ENCODE assay signal across 17 mouse cellular contexts in the genomic region with DNA sequence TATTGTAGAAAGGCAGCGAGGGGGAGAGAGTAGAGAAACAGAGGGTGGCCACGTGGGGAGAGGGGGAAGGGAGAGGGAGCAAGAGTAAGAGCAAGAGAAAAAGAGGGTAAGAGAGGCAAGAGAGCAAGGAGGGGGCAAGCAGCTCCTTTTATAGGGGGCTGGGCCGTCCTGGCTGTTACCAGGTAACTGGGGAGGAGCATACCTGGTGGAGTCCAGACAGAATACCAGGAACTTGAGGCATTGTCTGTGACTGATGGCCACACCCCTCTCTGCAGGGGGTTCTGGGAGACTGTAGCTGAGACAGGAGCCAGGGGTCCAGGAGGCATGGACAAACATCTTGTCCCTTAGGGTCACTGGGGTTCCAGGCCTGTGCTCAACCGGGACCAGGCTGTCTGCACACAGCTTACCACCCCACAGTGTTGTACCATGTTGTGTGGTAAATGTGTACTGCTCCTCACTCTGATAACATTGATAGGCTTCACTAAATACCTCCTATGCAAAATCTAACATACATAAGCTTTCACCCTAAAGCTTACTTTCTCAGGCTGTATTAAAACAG. TPM values are rescaled to one million over a fixed set of nuclear protein-coding genes. Genes with fewer than 3 reads are reported as not detected.
DNase-seq lines count a peak whose midpoint lies in the region; ATAC-seq and TF ChIP-seq lines count a peak whose summit lies in the region.
"Had no signal": no experiment of that assay in that cellular context is flagged by ENCODE, and none has a peak within 500 bp of the region (broad histone marks: within the 10 kb centered on the region; RNA-seq: fewer than 3 reads in every experiment).

No protein-coding gene starts in this region.

- no peak overlapping the region for H3K9ac ChIP-seq in heart, embryonic 13.5 days
- H3K9ac ChIP-seq in lung, embryonic 14.5 days: no peak overlapping the region
- H3K9ac ChIP-seq in ES-Bruce4 (ENCODE audit: low read depth, poor library complexity, severe bottlenecking) (no peak overlapping the region), ES-E14 (ENCODE audit: insufficient read depth, low read depth, low read length, poor library complexity, severe bottlenecking) (no peak overlapping the region)
- H3K9ac ChIP-seq: liver, embryonic 15.5 days had no signal

- H3K27me3 ChIP-seq in heart, embryonic 13.5 days (replicated peaks): no peaks in the 10 kb centered on the region
- no peaks in the 10 kb centered on the region for H3K27me3 ChIP-seq in lung, embryonic 14.5 days (ENCODE audit: insufficient read depth, low read length)
- no peaks in the 10 kb centered on the region for H3K27me3 ChIP-seq in ES-Bruce4 (ENCODE audit: control insufficient read depth, insufficient read depth, low read length, poor library complexity, severe bottlenecking)
- H3K27me3 ChIP-seq: liver, embryonic 15.5 days had no signal

- TF ChIP-seq POLR2A in ES-Bruce4 (IDR thresholded peaks at IDR 0.05; ENCODE audit: insufficient read depth, low read length): no peak

- H3K9me3 ChIP-seq in heart, embryonic 13.5 days: no peaks in the 10 kb centered on the region
- H3K9me3 ChIP-seq in lung, embryonic 14.5 days (ENCODE audit: low read depth, low read length): no peaks in the 10 kb centered on the region
- H3K9me3 ChIP-seq in ES-Bruce4 (replicated peaks; ENCODE audit: control insufficient read depth, insufficient read depth, low read length, poor library complexity, severe bottlenecking) (no peaks in the 10 kb centered on the region), ES-E14 (ENCODE audit: control insufficient read depth, insufficient read depth, low read depth, low read length) (no peaks in the 10 kb centered on the region)
- H3K9me3 ChIP-seq: liver, embryonic 15.5 days had no signal

- in situ Hi-C loops in ES-E14 (cut with MboI; ENCODE audit: low sequenced_read_pairs in 2 of 2, unreplicated experiment in 2 of 2): no loop called here

- H3K4me2 ChIP-seq in heart, embryonic 13.5 days: no peak overlapping the region
- H3K4me2 ChIP-seq in lung, embryonic 14.5 days: no peak overlapping the region
- H3K4me2 ChIP-seq: liver, embryonic 15.5 days had no signal

- WGBS in heart, embryonic 13.5 days: 66% methylated on average over 4 of the region's 4 CpGs
- WGBS in lung, embryonic 14.5 days: 68% methylated on average over 4 of the region's 4 CpGs

- 0 out of 2 replicates have a peak, but pooled peaks have one; percentile 10 for TF ChIP-seq EP300 in ES-Bruce4 (IDR thresholded peaks at IDR 0.05; ENCODE audit: insufficient read depth, low read depth, low read length)

- no peak overlapping the region for H3K4me3 ChIP-seq in heart, embryonic 13.5 days
- no peak overlapping the region for H3K4me3 ChIP-seq in lung, embryonic 14.5 days (ENCODE audit: low read depth, low read length)
- no peak overlapping the region for H3K4me3 ChIP-seq in ES-Bruce4 (ENCODE audit: low read depth, low read length)
- H3K4me3 ChIP-seq in ES-E14 (ENCODE audit: insufficient read depth in 1 of 2, low read depth in 1 of 2, low read length in 2 of 2, poor library complexity in 1 of 2, severe bottlenecking in 1 of 2): peak overlapping the region in 1 of 2 experiments; percentile 42; a peak in 2 of 4 replicates
- H3K4me3 ChIP-seq: liver, embryonic 15.5 days had no signal

- no peak for DNase-seq in heart, adult 9 months (ENCODE audit: low spot score in 2 of 2)
- DNase-seq in lung, embryonic 14.5 days: no peak
- DNase-seq in lung, postnatal 14 days: no peak
- peak; percentile 55 for DNase-seq in ES-E14 (ENCODE audit: low read depth, low spot score)
- DNase-seq in right cerebral cortex, postnatal 25 days: no peak
- DNase-seq in c-Kit-positive CD71-positive TER-119-positive erythroid progenitor cells, embryonic 14.5 days (ENCODE audit: low spot score): no peak
- DNase-seq: cerebellum, adult 8-10 months; heart, adult 18-20 months; heart, postnatal 4 days; layer of hippocampus, postnatal 36 days; left cerebral cortex, postnatal 4 days; thymus, postnatal 4 days had no signal

- TF ChIP-seq CTCF in lung, embryonic 14.5 days (IDR thresholded peaks at IDR 0.05; ENCODE audit: low read depth): no peak
- TF ChIP-seq CTCF in ES-Bruce4 (IDR thresholded peaks at IDR 0.05; ENCODE audit: low read depth, low read length): no peak

- no peaks in the 10 kb centered on the region for H3K4me1 ChIP-seq in heart, embryonic 13.5 days
- H3K4me1 ChIP-seq in lung, embryonic 14.5 days (ENCODE audit: insufficient read depth): no peaks in the 10 kb centered on the region
- H3K4me1 ChIP-seq in ES-Bruce4 (ENCODE audit: control insufficient read depth, insufficient read depth, low read length) (no peaks in the 10 kb centered on the region), ES-E14 (ENCODE audit: control insufficient read depth in 2 of 2, insufficient read depth in 2 of 2, low read length in 2 of 2, poor library complexity in 1 of 2) (peaks cover 4 to 10% of the 10 kb centered on the region in 2 experiments; a peak in 2 of 4 replicates)
- H3K4me1 ChIP-seq: liver, embryonic 15.5 days had no signal

- H3K36me3 ChIP-seq in heart, embryonic 13.5 days: peaks cover 55% of the 10 kb centered on the region
- H3K36me3 ChIP-seq in lung, embryonic 14.5 days (ENCODE audit: insufficient read depth): peaks cover 43% of the 10 kb centered on the region
- H3K36me3 ChIP-seq in ES-Bruce4 (ENCODE audit: control insufficient read depth, insufficient read depth, low read length, poor library complexity, severe bottlenecking) (peaks cover 12% of the 10 kb centered on the region), ES-E14 (ENCODE audit: control insufficient read depth, insufficient read depth, low read length, poor library complexity, severe bottlenecking) (peaks cover 4% of the 10 kb centered on the region)

- peak; percentile 46; the same call in 1 of the 2 replicates for ATAC-seq in heart, embryonic 13.5 days (ENCODE audit: extremely low read depth, insufficient number of reproducible peaks, low FRiP score, low TSS enrichment)
- ATAC-seq in lung, embryonic 14.5 days (ENCODE audit: insufficient read depth): peak; percentile 49; the same call in 1 of the 2 replicates
- ATAC-seq: CD4-positive, CD25-positive, alpha-beta regulatory T cell, adult 4 months had no signal

- H3K27ac ChIP-seq in heart, embryonic 13.5 days (replicated peaks): peak overlapping the region; percentile 45; the same call in 1 of the 2 replicates
- no peak overlapping the region for H3K27ac ChIP-seq in lung, embryonic 14.5 days (ENCODE audit: low read depth)
- H3K27ac ChIP-seq in ES-Bruce4 (ENCODE audit: insufficient read depth, low read length) (peak overlapping the region; percentile 14; the same call in 1 of the 2 replicates), ES-E14 (ENCODE audit: insufficient read depth, low read depth, low read length, poor library complexity, severe bottlenecking) (no peak overlapping the region)
- H3K27ac ChIP-seq: liver, embryonic 15.5 days; stomach, postnatal 0 days had no signal

TF ChIP-seq in ES-E14, 5 proteins besides CTCF, POLR2A, EP300 and RAD21:
- TF ChIP-seq MAFK (IDR thresholded peaks at IDR 0.05; ENCODE audit: insufficient read depth, low read depth, low read length) (no peak), HCFC1 (IDR thresholded peaks at IDR 0.05; ENCODE audit: borderline replicate concordance, insufficient read depth, low read length) (0 out of 2 replicates have a peak, but pooled peaks have one; percentile 16), CHD2 (IDR thresholded peaks at IDR 0.05; ENCODE audit: low read depth, low read length) (no peak), ZNF384 (IDR thresholded peaks at IDR 0.05; ENCODE audit: low read depth, low read length) (no peak), ZC3H11A (IDR thresholded peaks at IDR 0.05; ENCODE audit: borderline replicate concordance, low read depth, low read length) (no peak)
TF ChIP-seq in ES-E14: peak in this region for 1.

RNA-seq across cellular contexts. Expression of gene Gyg, which starts 35.4 kb away (rescaled TPM):
- 686 and 787 TPM in 2 replicates for polyA plus RNA-seq in heart, embryonic 13.5 days (2015; fragmentation: Nextera tagmentation; extraction: Ambion mirVana)
- polyA plus RNA-seq in lung, embryonic 14.5 days (2014; fragmentation: Nextera tagmentation; extraction: Ambion mirVana): 360 TPM in 2 replicates
- polyA plus RNA-seq in ES-Bruce4 (2011; ENCODE audit: insufficient read depth, insufficient read length, low read depth, missing spikeins): 35.2 and 38.4 TPM in 2 replicates
- total RNA-seq in ES-E14 (2012; rRNA removed): 3.6 and 8.2 TPM in 2 replicates

Comparison
In these comparisons a context has a peak if more than half of its experiments do, and no peak if none do; other contexts are left out.
1. H3K27ac ChIP-seq: peak in heart, embryonic 13.5 days (single experiment) and ES-Bruce4 (single experiment); none in lung, embryonic 14.5 days (single experiment) and ES-E14 (single experiment).